Mouse (Mus musculus): ENCODE data around the gene Plxna4. TPM values are rescaled to one million over a fixed set of nuclear protein-coding genes. Genes with fewer than 3 reads are reported as not detected.

Gene Plxna4
- polyA plus RNA-seq, 1 experiment from 2014 or later, result 5.5 TPM

GRCm38 (mm10) chr6:32226636-32227035 lies 361.4 kb downstream of the Plxna4 start:
- H3K4me2 ChIP-seq (replicated peaks), result no peak overlapping the region
- no peaks in the 10 kb centered on the region for H3K9me3 ChIP-seq
- no peak overlapping the region for H3K27ac ChIP-seq
- H3K9ac ChIP-seq, result no peak overlapping the region
- H3K36me3 ChIP-seq, result no peaks in the 10 kb centered on the region
- 22% methylated on average over 1 of the region's 1 CpGs for WGBS
- no peak for ATAC-seq (ENCODE audit: insufficient number of reproducible peaks, insufficient read depth, low FRiP score, low TSS enrichment)
- no peaks in the 10 kb centered on the region for H3K4me1 ChIP-seq
- H3K27me3 ChIP-seq, result no peaks in the 10 kb centered on the region
- no peak overlapping the region for H3K4me3 ChIP-seq

GRCm38 (mm10) chr6:32224007-32224703 lies 363.8 kb downstream of the Plxna4 start:
- H3K27ac ChIP-seq, result no peak overlapping the region
- no peak overlapping the region for H3K4me2 ChIP-seq (replicated peaks)
- H3K9me3 ChIP-seq, result no peaks in the 10 kb centered on the region
- no peaks in the 10 kb centered on the region for H3K4me1 ChIP-seq
- H3K9ac ChIP-seq, result no peak overlapping the region
- no peak for ATAC-seq (ENCODE audit: insufficient number of reproducible peaks, insufficient read depth, low FRiP score, low TSS enrichment)
- no peaks in the 10 kb centered on the region for H3K36me3 ChIP-seq
- WGBS, result 71% methylated on average over 7 of the region's 7 CpGs
- H3K4me3 ChIP-seq, result no peak overlapping the region
- H3K27me3 ChIP-seq, result no peaks in the 10 kb centered on the region

GRCm38 (mm10) chr6:32220765-32221164 lies 367.2 kb downstream of the Plxna4 start:
- H3K4me3 ChIP-seq, result no peak overlapping the region
- H3K4me1 ChIP-seq, result no peaks in the 10 kb centered on the region
- no peak overlapping the region for H3K27ac ChIP-seq
- 90% methylated on average over 8 of the region's 8 CpGs for WGBS
- ATAC-seq (ENCODE audit: insufficient number of reproducible peaks, insufficient read depth, low FRiP score, low TSS enrichment), result no peak
- no peaks in the 10 kb centered on the region for H3K9me3 ChIP-seq
- no peak overlapping the region for H3K9ac ChIP-seq
- H3K4me2 ChIP-seq (replicated peaks), result no peak overlapping the region
- no peaks in the 10 kb centered on the region for H3K27me3 ChIP-seq
- no peaks in the 10 kb centered on the region for H3K36me3 ChIP-seq

- no peak for ATAC-seq (ENCODE audit: insufficient number of reproducible peaks, insufficient read depth, low FRiP score, low TSS enrichment)
- Histone ChIP-seq H3K9ac (no peak overlapping the region), H3K4me1 (no peaks in the 10 kb centered on the region), H3K36me3 (no peaks in the 10 kb centered on the region), H3K4me2 (replicated peaks) (no peak overlapping the region), H3K9me3 (no peaks in the 10 kb centered on the region), H3K27ac (no peak overlapping the region), H3K4me3 (no peak overlapping the region), H3K27me3 (no peaks in the 10 kb centered on the region)
- WGBS, result 80% methylated on average over 3 of the region's 3 CpGs
These were observed 369.4 kb downstream of the Plxna4 start for GRCm38 (mm10) chr6:32218544-32218943.

GRCm38 (mm10) chr6:32212439-32212838 lies 375.6 kb downstream of the Plxna4 start:
- Histone ChIP-seq H3K9me3 (no peaks in the 10 kb centered on the region), H3K36me3 (no peaks in the 10 kb centered on the region), H3K27me3 (no peaks in the 10 kb centered on the region), H3K4me3 (no peak overlapping the region), H3K27ac (no peak overlapping the region), H3K4me1 (no peaks in the 10 kb centered on the region), H3K9ac (no peak overlapping the region), H3K4me2 (replicated peaks) (no peak overlapping the region)
- WGBS, result 53% methylated on average over 4 of the region's 4 CpGs
- no peak for ATAC-seq (ENCODE audit: insufficient number of reproducible peaks, insufficient read depth, low FRiP score, low TSS enrichment)

GRCm38 (mm10) chr6:32210139-32210538 lies 377.9 kb downstream of the Plxna4 start:
- H3K4me2 ChIP-seq (replicated peaks), result no peak overlapping the region
- H3K9me3 ChIP-seq, result no peaks in the 10 kb centered on the region
- H3K36me3 ChIP-seq, result no peaks in the 10 kb centered on the region
- H3K4me3 ChIP-seq, result no peak overlapping the region
- 68% methylated on average over 7 of the region's 7 CpGs for WGBS
- no peak overlapping the region for H3K9ac ChIP-seq
- H3K4me1 ChIP-seq, result no peaks in the 10 kb centered on the region
- no peaks in the 10 kb centered on the region for H3K27me3 ChIP-seq
- H3K27ac ChIP-seq, result no peak overlapping the region
- no peak for ATAC-seq (ENCODE audit: insufficient number of reproducible peaks, insufficient read depth, low FRiP score, low TSS enrichment)

- no peaks in the 10 kb centered on the region for H3K4me1 ChIP-seq
- no peak overlapping the region for H3K4me2 ChIP-seq (replicated peaks)
- no peak overlapping the region for H3K27ac ChIP-seq
- ATAC-seq (ENCODE audit: insufficient number of reproducible peaks, insufficient read depth, low FRiP score, low TSS enrichment), result no peak
- H3K9ac ChIP-seq, result no peak overlapping the region
- WGBS, result 82% methylated on average over 7 of the region's 7 CpGs
- H3K9me3 ChIP-seq, result no peaks in the 10 kb centered on the region
- no peak overlapping the region for H3K4me3 ChIP-seq
- H3K27me3 ChIP-seq, result no peaks in the 10 kb centered on the region
- H3K36me3 ChIP-seq, result no peaks in the 10 kb centered on the region
These were observed 379.0 kb downstream of the Plxna4 start for GRCm38 (mm10) chr6:32208951-32209350.

GRCm38 (mm10) chr6:32204253-32204652 lies 383.7 kb downstream of the Plxna4 start:
- 75% methylated on average over 4 of the region's 4 CpGs for WGBS
- H3K9me3 ChIP-seq, result no peaks in the 10 kb centered on the region
- no peak overlapping the region for H3K4me3 ChIP-seq
- no peaks in the 10 kb centered on the region for H3K4me1 ChIP-seq
- no peak overlapping the region for H3K9ac ChIP-seq
- no peak for ATAC-seq (ENCODE audit: insufficient number of reproducible peaks, insufficient read depth, low FRiP score, low TSS enrichment)
- no peak overlapping the region for H3K4me2 ChIP-seq (replicated peaks)
- no peak overlapping the region for H3K27ac ChIP-seq
- no peaks in the 10 kb centered on the region for H3K27me3 ChIP-seq
- no peaks in the 10 kb centered on the region for H3K36me3 ChIP-seq

GRCm38 (mm10) chr6:32203389-32203788 lies 384.6 kb downstream of the Plxna4 start:
- 56% methylated on average over 4 of the region's 4 CpGs for WGBS
- no peak for ATAC-seq (ENCODE audit: insufficient number of reproducible peaks, insufficient read depth, low FRiP score, low TSS enrichment)
- no peak overlapping the region for H3K27ac ChIP-seq
- H3K36me3 ChIP-seq, result no peaks in the 10 kb centered on the region
- no peaks in the 10 kb centered on the region for H3K4me1 ChIP-seq
- H3K4me2 ChIP-seq (replicated peaks), result no peak overlapping the region
- H3K9ac ChIP-seq, result no peak overlapping the region
- no peaks in the 10 kb centered on the region for H3K27me3 ChIP-seq
- no peaks in the 10 kb centered on the region for H3K9me3 ChIP-seq
- H3K4me3 ChIP-seq, result no peak overlapping the region

- Histone ChIP-seq H3K27me3 (no peaks in the 10 kb centered on the region), H3K4me3 (no peak overlapping the region), H3K9ac (no peak overlapping the region), H3K9me3 (no peaks in the 10 kb centered on the region), H3K4me1 (no peaks in the 10 kb centered on the region), H3K4me2 (replicated peaks) (no peak overlapping the region), H3K27ac (no peak overlapping the region), H3K36me3 (no peaks in the 10 kb centered on the region)
- no peak for ATAC-seq (ENCODE audit: insufficient number of reproducible peaks, insufficient read depth, low FRiP score, low TSS enrichment)
- WGBS, result 47% methylated on average over 1 of the region's 1 CpGs
These were observed 385.3 kb downstream of the Plxna4 start for GRCm38 (mm10) chr6:32202664-32203192.

GRCm38 (mm10) chr6:32201506-32201905 lies 386.5 kb downstream of the Plxna4 start:
- Histone ChIP-seq H3K36me3 (no peaks in the 10 kb centered on the region), H3K4me2 (replicated peaks) (no peak overlapping the region), H3K9me3 (no peaks in the 10 kb centered on the region), H3K9ac (no peak overlapping the region), H3K27me3 (no peaks in the 10 kb centered on the region), H3K4me1 (no peaks in the 10 kb centered on the region), H3K27ac (no peak overlapping the region), H3K4me3 (no peak overlapping the region)
- no peak for ATAC-seq (ENCODE audit: insufficient number of reproducible peaks, insufficient read depth, low FRiP score, low TSS enrichment)

GRCm38 (mm10) chr6:32199616-32200015 lies 388.4 kb downstream of the Plxna4 start:
- H3K27ac ChIP-seq, result no peak overlapping the region
- no peak overlapping the region for H3K9ac ChIP-seq
- no peak overlapping the region for H3K4me2 ChIP-seq (replicated peaks)
- no peaks in the 10 kb centered on the region for H3K9me3 ChIP-seq
- H3K27me3 ChIP-seq, result no peaks in the 10 kb centered on the region
- no peak overlapping the region for H3K4me3 ChIP-seq
- ATAC-seq (ENCODE audit: insufficient number of reproducible peaks, insufficient read depth, low FRiP score, low TSS enrichment), result no peak
- 68% methylated on average over 2 of the region's 2 CpGs for WGBS
- no peaks in the 10 kb centered on the region for H3K4me1 ChIP-seq
- no peaks in the 10 kb centered on the region for H3K36me3 ChIP-seq

Measured in embryonic facial prominence, embryonic 12.5 days (tissue).